Mouse (Mus musculus) limb, embryonic 12.5 days (tissue): Measurements from ENCODE around the gene Dync1li2. TPM values are rescaled to one million over a fixed set of nuclear protein-coding genes. Genes with fewer than 3 reads are reported as not detected.

Experiments
- ATAC-seq: fragments of 200-750 bp; cut with Nextera tagmentation; 2 replicates; pipeline ENCODE4 v1.8.0; 2017; ENCODE audit warnings: low read depth, moderate TSS enrichment; ENCODE audit not compliant: insufficient number of reproducible peaks, insufficient read depth, low FRiP score, low TSS enrichment
- H3K27ac ChIP-seq: fragments of 300-500 bp; sonication (generic); 2 replicates; pipeline ENCODE4 v1.5.1; 2016; ENCODE audit warnings: mild to moderate bottlenecking, moderate library complexity
- H3K27me3 ChIP-seq: fragments of 300-500 bp; sonication (generic); 2 replicates; pipeline ENCODE4 v1.6.1; 2016; ENCODE audit warnings: mild to moderate bottlenecking, moderate library complexity
- H3K36me3 ChIP-seq: fragments of 300-500 bp; sonication (generic); 2 replicates; pipeline ENCODE4 v1.6.1; 2016; ENCODE audit warnings: mild to moderate bottlenecking, moderate library complexity
- H3K4me1 ChIP-seq: fragments of 300-500 bp; sonication (generic); replicated peaks from 2 replicates; pipeline ENCODE4 v1.6.1; 2016
- H3K4me2 ChIP-seq: fragments of 300-500 bp; sonication (generic); 2 replicates; pipeline ENCODE4 v1.6.1; 2016; ENCODE audit warnings: mild to moderate bottlenecking, moderate library complexity
- H3K4me3 ChIP-seq: fragments of 300-500 bp; sonication (generic); replicated peaks from 2 replicates; pipeline ENCODE4 v1.5.1; 2016; ENCODE audit warnings: mild to moderate bottlenecking
- H3K9ac ChIP-seq: fragments of 300-500 bp; sonication (generic); replicated peaks from 2 replicates; pipeline ENCODE4 v1.6.1; 2016; ENCODE audit warnings: mild to moderate bottlenecking, moderate library complexity
- H3K9me3 ChIP-seq: fragments of 300-500 bp; sonication (generic); 2 replicates; pipeline ENCODE4 v1.6.1; 2016; ENCODE audit warnings: mild to moderate bottlenecking, moderate library complexity
- WGBS: fragments of 180-500 bp; shearing (Covaris S2); methylation state at CpG from one replicate; pipeline ENCODE4 v1.1.7; 2016; 5-methylcytosine and 5-hydroxymethylcytosine counted together
- polyA plus RNA-seq: library from polyadenylated mRNA; unstranded; fragments of >200 nt; fragmentation: Nextera tagmentation; extraction: Ambion mirVana; gene quantifications from 2 replicates; pipeline ENCODE4 v1.2.1, GENCODE M21; 2016

Dync1li2 gene
- polyA plus RNA-seq, 1 experiment from 2014 or later, result 83.5 TPM

GRCm38 (mm10) chr8:104437494-104438135 is 5.2 kb downstream of the Dync1li2 start:
- no peak overlapping the region for H3K27ac ChIP-seq
- no peak for ATAC-seq
- no peaks in the 10 kb centered on the region for H3K27me3 ChIP-seq
- H3K4me3 ChIP-seq, result no peak overlapping the region
- peaks cover 82% of the 10 kb centered on the region for H3K36me3 ChIP-seq
- 93% methylated on average over 13 of the region's 13 CpGs for WGBS
- H3K4me2 ChIP-seq, result no peak overlapping the region
- H3K4me1 ChIP-seq, result peaks cover 13% of the 10 kb centered on the region
- no peaks in the 10 kb centered on the region for H3K9me3 ChIP-seq
- no peak overlapping the region for H3K9ac ChIP-seq

- H3K36me3 ChIP-seq, result peaks cover 92% of the 10 kb centered on the region
- no peaks in the 10 kb centered on the region for H3K27me3 ChIP-seq
- peaks cover 9% of the 10 kb centered on the region for H3K4me1 ChIP-seq
- H3K4me2 ChIP-seq, result no peak overlapping the region
- no peak overlapping the region for H3K27ac ChIP-seq
- H3K9ac ChIP-seq, result no peak overlapping the region
- 88% methylated on average over 4 of the region's 4 CpGs for WGBS
- no peak for ATAC-seq
- H3K9me3 ChIP-seq, result no peaks in the 10 kb centered on the region
- no peak overlapping the region for H3K4me3 ChIP-seq
Measured at GRCm38 (mm10) chr8:104436591-104436990, 6.3 kb downstream of the Dync1li2 start.

GRCm38 (mm10) chr8:104436038-104436437 is 6.8 kb downstream of the Dync1li2 start:
- 84% methylated on average over 12 of the region's 12 CpGs for WGBS
- Histone ChIP-seq H3K9me3 (no peaks in the 10 kb centered on the region), H3K27ac (no peak overlapping the region), H3K4me3 (no peak overlapping the region), H3K36me3 (peaks cover 97% of the 10 kb centered on the region), H3K4me2 (no peak overlapping the region), H3K27me3 (no peaks in the 10 kb centered on the region), H3K9ac (no peak overlapping the region), H3K4me1 (peaks cover 4% of the 10 kb centered on the region)
- ATAC-seq, result no peak

GRCm38 (mm10) chr8:104434826-104435354 is 8.0 kb downstream of the Dync1li2 start:
- H3K4me3 ChIP-seq, result no peak overlapping the region
- H3K27me3 ChIP-seq, result no peaks in the 10 kb centered on the region
- H3K9ac ChIP-seq, result no peak overlapping the region
- H3K27ac ChIP-seq, result no peak overlapping the region
- no peaks in the 10 kb centered on the region for H3K4me1 ChIP-seq
- H3K36me3 ChIP-seq, result peaks cover 97% of the 10 kb centered on the region
- H3K9me3 ChIP-seq, result no peaks in the 10 kb centered on the region
- WGBS, result 93% methylated on average over 18 of the region's 18 CpGs
- no peak for ATAC-seq
- no peak overlapping the region for H3K4me2 ChIP-seq

GRCm38 (mm10) chr8:104434275-104434674 is 8.6 kb downstream of the Dync1li2 start:
- H3K27me3 ChIP-seq, result no peaks in the 10 kb centered on the region
- H3K9me3 ChIP-seq, result no peaks in the 10 kb centered on the region
- H3K4me1 ChIP-seq, result no peaks in the 10 kb centered on the region
- H3K36me3 ChIP-seq, result peaks cover 97% of the 10 kb centered on the region
- H3K4me3 ChIP-seq, result no peak overlapping the region
- H3K9ac ChIP-seq, result no peak overlapping the region
- WGBS, result 87% methylated on average over 4 of the region's 4 CpGs
- no peak overlapping the region for H3K4me2 ChIP-seq
- no peak for ATAC-seq
- H3K27ac ChIP-seq, result no peak overlapping the region

- Histone ChIP-seq H3K9ac (no peak overlapping the region), H3K27me3 (no peaks in the 10 kb centered on the region), H3K9me3 (no peaks in the 10 kb centered on the region), H3K27ac (no peak overlapping the region), H3K36me3 (peaks cover 97% of the 10 kb centered on the region), H3K4me3 (no peak overlapping the region), H3K4me1 (no peaks in the 10 kb centered on the region), H3K4me2 (no peak overlapping the region)
- ATAC-seq, result no peak
- 95% methylated on average over 5 of the region's 5 CpGs for WGBS
Measured at GRCm38 (mm10) chr8:104433191-104433842, 9.5 kb downstream of the Dync1li2 start.

GRCm38 (mm10) chr8:104432656-104433055 is 10.2 kb downstream of the Dync1li2 start:
- 98% methylated on average over 6 of the region's 6 CpGs for WGBS
- no peak for ATAC-seq
- no peaks in the 10 kb centered on the region for H3K27me3 ChIP-seq
- no peak overlapping the region for H3K9ac ChIP-seq
- no peaks in the 10 kb centered on the region for H3K9me3 ChIP-seq
- no peak overlapping the region for H3K4me2 ChIP-seq
- H3K27ac ChIP-seq, result no peak overlapping the region
- H3K4me3 ChIP-seq, result no peak overlapping the region
- H3K36me3 ChIP-seq, result peaks cover 99% of the 10 kb centered on the region
- H3K4me1 ChIP-seq, result no peaks in the 10 kb centered on the region

GRCm38 (mm10) chr8:104430230-104430629 is 12.6 kb downstream of the Dync1li2 start:
- Histone ChIP-seq H3K27ac (no peak overlapping the region), H3K4me2 (no peak overlapping the region), H3K4me1 (no peaks in the 10 kb centered on the region), H3K9ac (no peak overlapping the region), H3K4me3 (no peak overlapping the region), H3K9me3 (no peaks in the 10 kb centered on the region), H3K27me3 (no peaks in the 10 kb centered on the region), H3K36me3 (peaks cover 99% of the 10 kb centered on the region)
- WGBS, result 88% methylated on average over 7 of the region's 7 CpGs
- ATAC-seq, result no peak

GRCm38 (mm10) chr8:104427703-104428102 is 15.1 kb downstream of the Dync1li2 start:
- no peak overlapping the region for H3K4me3 ChIP-seq
- H3K36me3 ChIP-seq, result peaks cover 97% of the 10 kb centered on the region
- 92% methylated on average over 13 of the region's 13 CpGs for WGBS
- H3K27me3 ChIP-seq, result no peaks in the 10 kb centered on the region
- H3K9ac ChIP-seq, result no peak overlapping the region
- no peak overlapping the region for H3K4me2 ChIP-seq
- no peak overlapping the region for H3K27ac ChIP-seq
- H3K9me3 ChIP-seq, result no peaks in the 10 kb centered on the region
- H3K4me1 ChIP-seq, result no peaks in the 10 kb centered on the region
- no peak for ATAC-seq

GRCm38 (mm10) chr8:104422313-104422712 is 20.5 kb downstream of the Dync1li2 start:
- no peak overlapping the region for H3K4me2 ChIP-seq
- peaks cover 96% of the 10 kb centered on the region for H3K36me3 ChIP-seq
- H3K4me1 ChIP-seq, result no peaks in the 10 kb centered on the region
- H3K4me3 ChIP-seq, result no peak overlapping the region
- no peaks in the 10 kb centered on the region for H3K27me3 ChIP-seq
- no peaks in the 10 kb centered on the region for H3K9me3 ChIP-seq
- H3K9ac ChIP-seq, result no peak overlapping the region
- H3K27ac ChIP-seq, result no peak overlapping the region
- no peak for ATAC-seq
- 92% methylated on average over 6 of the region's 6 CpGs for WGBS

GRCm38 (mm10) chr8:104416022-104416421 is 26.8 kb downstream of the Dync1li2 start:
- Histone ChIP-seq H3K9ac (no peak overlapping the region), H3K4me2 (no peak overlapping the region), H3K4me1 (no peaks in the 10 kb centered on the region), H3K9me3 (no peaks in the 10 kb centered on the region), H3K36me3 (peaks cover 40% of the 10 kb centered on the region), H3K27ac (no peak overlapping the region), H3K4me3 (no peak overlapping the region), H3K27me3 (no peaks in the 10 kb centered on the region)
- WGBS, result 71% methylated on average over 6 of the region's 6 CpGs
- no peak for ATAC-seq
